Mouse (Mus musculus) frontal cortex, postnatal 10 days (tissue): ENCODE data around the gene Fbxl18.

Experiments
- DNase-seq, 2 experiments: peaks; one replicate each; pipeline ENCODE4 v3.0.0; 2022; ENCODE audit warnings: low spot score in 2 of 2, mixed read lengths in 1 of 2

Fbxl18 gene

DNA sequence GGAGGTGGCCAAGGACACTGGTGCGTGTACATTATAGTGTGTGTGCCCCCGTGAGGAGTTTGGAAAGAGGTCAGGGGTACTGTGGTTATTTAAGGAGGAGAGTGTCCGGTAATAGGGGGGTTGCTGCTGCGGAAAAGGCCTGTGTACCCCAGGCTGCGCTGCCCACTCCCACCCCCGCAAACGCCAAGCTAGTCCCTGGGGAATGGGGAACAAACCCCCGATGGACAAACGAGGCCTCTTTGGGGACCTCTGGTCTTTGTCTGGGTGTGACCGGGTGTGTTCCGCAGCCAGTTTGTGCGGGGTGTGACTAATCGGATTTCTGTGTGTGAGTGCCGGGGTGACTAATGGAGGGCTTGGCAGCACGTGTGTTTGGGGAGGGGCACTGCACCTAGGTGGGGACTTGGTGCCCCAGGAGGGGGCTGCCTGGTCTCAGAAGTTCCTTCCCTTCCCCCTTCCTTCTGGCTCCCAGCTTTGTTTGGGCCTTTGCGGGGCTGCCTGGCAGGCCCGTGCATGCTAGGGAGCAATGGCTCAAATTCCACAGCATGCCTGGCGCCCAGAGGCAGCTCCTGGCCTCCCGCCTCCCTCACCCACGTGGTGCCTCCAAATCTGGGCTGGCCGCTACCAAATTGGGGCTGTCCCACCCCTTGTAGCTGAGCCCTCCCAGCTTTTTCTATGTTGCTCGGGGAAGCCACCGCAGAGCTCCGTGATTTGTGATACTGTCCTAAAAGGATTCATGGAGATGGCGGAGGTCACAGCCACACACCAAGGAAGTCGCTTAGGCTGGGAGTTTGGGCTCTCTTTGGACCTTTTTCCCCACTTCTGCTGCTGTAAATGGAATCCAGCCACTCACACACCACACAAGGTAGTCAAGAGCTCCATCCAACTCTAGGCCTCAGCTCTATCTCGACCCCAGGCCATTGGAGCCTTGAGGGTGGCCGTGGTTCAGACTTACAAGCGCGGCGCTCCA is 71.8 kb downstream of the Fbxl18 start:
- peak; percentile 68 to 72 for DNase-seq

DNA sequence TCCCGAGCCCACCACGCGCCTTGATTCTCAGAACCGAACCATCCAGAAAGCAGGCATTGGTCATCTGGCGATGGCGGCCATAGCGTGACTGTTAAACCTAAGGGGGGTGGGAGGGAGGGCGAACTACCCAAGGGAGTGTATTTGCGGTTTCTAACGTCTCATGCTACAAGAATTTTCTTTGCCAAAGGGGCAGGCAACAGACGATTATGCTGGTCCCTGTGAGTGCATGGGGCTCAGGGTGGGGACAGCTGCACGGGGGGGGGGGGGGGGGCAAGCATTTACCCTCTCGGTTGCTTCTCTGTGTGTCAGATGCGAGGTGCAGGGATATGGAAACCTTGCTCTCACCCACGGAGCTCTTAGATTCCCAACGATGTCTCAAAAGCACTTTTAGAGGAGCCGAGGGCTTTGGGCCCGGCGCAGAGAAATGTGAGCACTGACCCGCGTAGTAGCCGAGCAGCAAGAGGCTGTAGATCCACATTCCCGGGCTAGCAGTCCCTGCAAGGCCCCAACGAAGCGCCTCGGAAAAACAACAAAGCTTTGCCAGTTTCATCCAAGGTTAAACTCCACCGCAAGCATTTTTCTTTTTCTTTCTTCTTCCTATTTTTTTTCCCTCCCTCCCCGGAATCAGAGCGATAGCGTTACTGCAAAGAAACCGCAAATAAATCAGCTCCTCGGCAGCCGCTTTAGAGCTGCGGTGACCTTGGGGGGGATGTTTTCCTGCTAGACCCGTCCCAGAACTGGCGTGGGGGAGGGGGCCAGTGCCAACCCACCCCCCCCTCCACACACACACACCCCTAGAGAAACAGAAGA is 72.7 kb downstream of the Fbxl18 start:
- DNase-seq, result no peak

GRCm38 (mm10) chr5:142821974-142822285 is 73.3 kb downstream of the Fbxl18 start:
- no peak for DNase-seq

DNA sequence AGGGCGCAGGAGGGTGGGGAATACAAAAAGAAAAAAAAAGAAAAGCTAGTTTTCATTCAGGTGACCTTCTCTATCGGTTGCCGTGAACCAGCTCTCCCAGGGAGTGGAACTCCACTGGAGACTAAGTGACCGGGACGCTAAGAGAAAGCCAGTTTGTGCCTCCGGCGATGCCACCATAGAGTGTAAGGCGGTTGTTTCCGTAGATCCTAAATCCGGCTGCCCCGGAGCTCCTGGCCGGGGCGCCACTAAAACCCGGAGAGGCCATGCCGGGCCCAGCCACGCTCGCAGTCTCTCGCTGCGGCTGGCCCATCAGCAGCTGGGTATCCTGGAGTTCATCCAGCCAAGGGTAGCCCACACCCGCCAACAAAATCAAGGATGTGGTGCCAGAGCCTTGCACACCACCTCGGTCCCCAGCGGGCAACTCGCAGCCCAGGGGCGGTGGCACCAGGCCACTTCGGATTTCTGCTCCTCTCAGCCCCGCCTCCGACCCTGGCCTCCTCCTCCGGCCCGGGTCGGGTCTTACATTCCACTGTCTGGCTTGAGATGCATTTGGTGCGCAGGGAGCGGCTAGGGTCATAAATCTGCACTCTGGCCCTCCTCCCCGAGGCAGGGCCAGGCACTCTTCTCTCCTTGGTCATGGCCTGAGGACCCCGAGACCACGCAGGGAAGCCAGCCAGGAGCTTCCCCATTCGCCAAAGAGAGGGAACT is 73.8 kb downstream of the Fbxl18 start:
- peak; percentile 78 to 80 for DNase-seq

GRCm38 (mm10) chr5:142820276-142821265 is 74.7 kb downstream of the Fbxl18 start:
- DNase-seq, result peak; percentile 64 to 68

GRCm38 (mm10) chr5:142819385-142820275 is 75.6 kb downstream of the Fbxl18 start:
- DNase-seq, result peak; percentile 75 to 82

GRCm38 (mm10) chr5:142818435-142819360 is 76.5 kb downstream of the Fbxl18 start:
- peak; percentile 64 to 69 for DNase-seq

DNA sequence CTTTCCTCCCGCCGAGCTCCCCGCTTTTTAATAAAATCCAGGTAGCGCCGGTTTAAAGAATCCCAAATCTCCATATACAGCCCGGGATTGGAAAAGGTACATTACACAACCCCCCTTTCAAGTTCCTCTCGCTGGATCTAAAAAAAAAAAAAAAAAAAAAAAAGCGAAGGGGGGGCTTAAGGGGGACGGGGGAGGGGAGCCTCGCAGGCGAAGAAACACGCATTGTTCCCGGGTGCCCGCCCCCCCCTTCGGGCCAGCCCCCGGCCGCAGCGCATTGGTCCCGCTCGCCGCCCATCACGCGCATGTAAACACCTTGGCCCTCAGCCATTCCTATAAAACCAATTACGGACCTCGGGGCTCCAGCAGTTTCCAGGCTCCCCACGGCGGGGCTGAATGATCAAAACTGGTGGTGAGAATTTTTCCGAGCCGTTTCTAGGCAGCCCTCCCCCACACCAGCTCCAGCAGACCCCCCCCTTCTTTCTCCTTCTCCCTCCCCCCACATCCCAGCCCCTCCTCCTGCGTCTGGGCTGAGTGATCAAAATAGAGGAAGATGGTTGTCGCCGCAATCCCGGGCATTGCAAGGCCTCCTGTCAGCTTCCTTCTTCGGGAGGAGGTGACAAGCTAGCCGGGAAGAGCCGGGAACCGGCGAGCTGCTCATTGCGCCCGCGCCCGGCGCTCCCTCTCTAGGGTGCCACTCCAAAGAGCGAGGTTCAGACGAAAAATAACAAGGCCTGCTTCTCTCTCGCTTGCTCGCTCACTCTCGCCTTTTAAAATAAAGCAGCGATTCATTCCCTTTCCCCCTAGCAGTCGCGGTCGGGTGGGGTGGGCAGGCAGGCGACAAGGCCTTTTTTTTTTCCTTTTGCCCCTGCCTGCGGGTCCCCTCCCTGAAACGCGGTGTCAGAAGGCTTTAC is 77.4 kb downstream of the Fbxl18 start, which contains the start of gene Tnrc18:
TSS of gene Tnrc18 (minus strand) at position 139 of the 911 bp plus-strand sequence.
- peak; percentile 99 for DNase-seq
